Comparison of ENCODE assay signal across 1 mouse cellular context in the genomic region with DNA sequence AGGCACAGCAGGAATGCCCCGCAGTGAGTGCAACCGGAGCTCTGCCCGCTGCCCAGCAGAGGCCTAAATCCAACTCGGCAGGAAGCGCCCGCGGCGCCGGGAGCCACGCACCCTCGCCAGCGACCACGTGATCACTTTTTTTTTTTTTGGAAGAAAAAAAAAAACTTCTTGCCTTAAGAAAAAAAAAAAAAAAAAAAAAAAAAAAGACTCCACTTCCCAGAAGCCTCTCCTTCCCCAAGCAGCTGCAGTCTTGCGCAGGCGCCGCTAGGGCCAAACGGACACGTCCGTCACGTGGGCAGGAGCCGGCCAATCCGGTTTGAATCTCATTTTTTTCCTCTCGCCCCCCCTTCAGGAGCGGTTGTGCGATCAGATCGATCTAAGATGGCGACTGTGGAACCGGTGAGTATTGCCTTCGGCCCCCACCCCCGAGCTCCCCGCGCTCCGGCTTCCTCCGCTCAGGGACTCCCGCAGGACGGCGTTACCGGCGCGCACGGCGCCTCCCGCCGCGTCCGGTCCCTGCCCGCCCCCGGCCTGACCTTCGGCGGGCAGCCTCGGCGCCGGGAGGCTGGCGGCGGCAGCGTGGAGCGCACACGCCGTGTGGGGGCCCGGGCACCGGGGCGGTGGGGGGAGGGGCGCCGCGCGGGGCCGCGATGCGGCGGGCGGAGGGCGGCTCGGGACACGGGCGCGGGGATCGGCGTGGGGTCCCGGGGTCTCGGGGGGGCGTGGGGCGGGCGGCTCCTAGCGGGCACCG.
TF ChIP-seq lines count a peak whose summit lies in the region.

No protein-coding gene starts in this region.

TF ChIP-seq in MEL, 35 proteins besides CTCF, POLR2A, EP300 and RAD21 (continued from another document):
- TF ChIP-seq ETS1 (IDR thresholded peaks at IDR 0.05; ENCODE audit: low read depth, low read length) (peak; percentile 68; the same call in 1 of the 2 replicates), USF2 (IDR thresholded peaks at IDR 0.05; ENCODE audit: borderline replicate concordance in 1 of 2, insufficient read depth in 1 of 2, low read depth in 1 of 2, low read length in 2 of 2) (peak; percentile 92 to 98), TAL1 (IDR thresholded peaks at IDR 0.05; ENCODE audit: low read length) (no peak), CHD1 (IDR thresholded peaks at IDR 0.05; ENCODE audit: low read depth, low read length) (no peak), KAT2A (conservative IDR thresholded peaks at IDR 0.05; ENCODE audit: low read depth, low read length) (peak; percentile 83), GATA1 (IDR thresholded peaks at IDR 0.05; ENCODE audit: low read depth, low read length) (0 out of 2 replicates have a peak, but pooled peaks have one; percentile 9), E2F4 (IDR thresholded peaks at IDR 0.05; ENCODE audit: borderline replicate concordance, low read depth, low read length) (no peak), HCFC1 (IDR thresholded peaks at IDR 0.05; ENCODE audit: low read depth, low read length) (peak; percentile 99), ZMIZ1 (IDR thresholded peaks at IDR 0.05; ENCODE audit: low read depth, low read length) (peak; percentile 91), JUND (IDR thresholded peaks at IDR 0.05; ENCODE audit: low read depth, low read length) (no peak), MXI1 (IDR thresholded peaks at IDR 0.05; ENCODE audit: low read depth, low read length) (peak; percentile 80), MYC (IDR thresholded peaks at IDR 0.05; ENCODE audit: low read depth, low read length) (peak; percentile 86), UBTF (IDR thresholded peaks at IDR 0.05; ENCODE audit: borderline replicate concordance, insufficient read depth, low read depth, low read length) (0 out of 2 replicates have a peak, but pooled peaks have one; percentile 29), MAX (IDR thresholded peaks at IDR 0.05; ENCODE audit: low read length) (peak; percentile 98), USF1 (IDR thresholded peaks at IDR 0.05; ENCODE audit: low read depth, low read length) (peak; percentile 99), POLR2AphosphoS5 (IDR thresholded peaks at IDR 0.05; ENCODE audit: borderline replicate concordance, low read depth, low read length) (no peak), TCF12 (IDR thresholded peaks at IDR 0.05; ENCODE audit: low read depth, low read length) (peak; percentile 74), RCOR1 (IDR thresholded peaks at IDR 0.05; ENCODE audit: low read depth, low read length) (no peak), ELF1 (IDR thresholded peaks at IDR 0.05; ENCODE audit: low read depth, low read length) (peak; percentile 81), ZKSCAN1 (IDR thresholded peaks at IDR 0.05; ENCODE audit: low read depth, low read length) (peak; percentile 86; the same call in 1 of the 2 replicates), TBP (IDR thresholded peaks at IDR 0.05; ENCODE audit: low read depth, low read length) (peak; percentile 91; the same call in 1 of the 2 replicates), SIN3A (IDR thresholded peaks at IDR 0.05; ENCODE audit: low read length) (peak; percentile 90)
